Mouse (Mus musculus): ENCODE data around the gene B9d1. TPM values are rescaled to one million over a fixed set of nuclear protein-coding genes. Genes with fewer than 3 reads are reported as not detected.

The B9d1 gene
- polyA plus RNA-seq, 1 experiment from 2014 or later, result 36.7 TPM

DNA sequence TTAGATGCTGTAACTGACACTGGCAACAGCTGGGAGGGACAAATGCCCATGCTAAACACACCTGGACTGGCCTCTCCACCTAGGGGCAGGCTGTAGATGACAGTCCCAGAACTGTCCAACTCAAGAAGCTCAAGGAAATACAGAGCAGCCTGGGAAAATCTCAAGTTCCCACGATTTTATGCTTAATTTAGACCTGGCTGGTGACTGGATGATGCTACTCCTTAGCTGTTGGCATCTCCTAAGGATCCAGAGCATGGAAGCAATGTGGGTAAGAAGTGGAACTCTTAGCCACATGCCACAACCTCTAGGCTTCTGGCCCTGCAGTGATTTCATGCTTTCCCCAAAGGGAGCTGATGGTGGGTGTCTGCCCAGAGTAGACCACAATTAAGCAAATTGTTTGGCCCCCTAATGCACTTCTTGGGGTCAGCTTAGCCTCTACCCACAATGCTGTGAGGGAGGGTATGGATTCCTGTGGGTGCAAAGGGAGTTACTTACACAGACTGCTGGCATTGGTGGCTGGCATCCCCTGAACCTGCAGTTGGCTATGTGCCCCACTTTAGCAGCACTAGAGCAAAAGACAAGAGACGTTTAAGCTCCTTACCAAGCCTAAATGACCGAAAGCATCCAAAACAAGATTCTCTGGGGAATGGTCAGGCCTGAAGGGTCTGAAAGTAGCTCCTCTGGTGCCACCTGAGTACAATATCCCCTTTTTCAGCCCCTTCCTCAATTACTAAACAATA is 48.2 kb downstream of the B9d1 start:
- Histone ChIP-seq H3K27me3 (no peaks in the 10 kb centered on the region), H3K4me2 (replicated peaks) (no peak overlapping the region), H3K27ac (no peak overlapping the region), H3K4me1 (0 out of 2 replicates have a peak, but pooled peaks cover 4% of the 10 kb centered on the region), H3K9ac (no peak overlapping the region), H3K9me3 (no peaks in the 10 kb centered on the region), H3K36me3 (no peaks in the 10 kb centered on the region), H3K4me3 (no peak overlapping the region)
- WGBS, result 77% methylated on average over 3 of the region's 3 CpGs
- no peak for ATAC-seq (ENCODE audit: insufficient number of reproducible peaks, insufficient read depth, low FRiP score, low TSS enrichment)

DNA sequence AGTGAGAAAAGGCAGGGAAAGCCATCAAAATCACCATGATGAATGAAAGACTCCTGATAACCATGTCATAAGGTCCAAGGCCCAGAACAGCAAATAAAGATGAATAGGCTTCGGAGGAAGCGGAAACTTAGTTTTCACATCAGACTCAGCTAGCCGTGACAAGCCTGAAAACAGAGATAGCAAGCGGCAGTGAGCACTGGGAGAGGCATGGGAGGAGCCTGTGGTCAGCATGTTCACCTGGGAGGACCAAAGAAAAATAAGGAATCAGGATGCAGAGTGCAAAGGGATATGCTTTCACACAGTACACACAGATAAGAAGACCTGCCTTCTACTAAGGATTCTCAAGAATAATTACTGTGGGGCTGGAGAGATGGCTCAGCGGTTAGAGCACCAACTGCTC is 54.6 kb downstream of the B9d1 start:
- Histone ChIP-seq H3K9ac (no peak overlapping the region), H3K27ac (no peak overlapping the region), H3K4me3 (no peak overlapping the region), H3K4me2 (replicated peaks) (no peak overlapping the region), H3K4me1 (no peaks in the 10 kb centered on the region), H3K27me3 (no peaks in the 10 kb centered on the region), H3K36me3 (no peaks in the 10 kb centered on the region), H3K9me3 (no peaks in the 10 kb centered on the region)
- 91% methylated on average over 5 of the region's 5 CpGs for WGBS
- ATAC-seq (ENCODE audit: insufficient number of reproducible peaks, insufficient read depth, low FRiP score, low TSS enrichment), result no peak

DNA sequence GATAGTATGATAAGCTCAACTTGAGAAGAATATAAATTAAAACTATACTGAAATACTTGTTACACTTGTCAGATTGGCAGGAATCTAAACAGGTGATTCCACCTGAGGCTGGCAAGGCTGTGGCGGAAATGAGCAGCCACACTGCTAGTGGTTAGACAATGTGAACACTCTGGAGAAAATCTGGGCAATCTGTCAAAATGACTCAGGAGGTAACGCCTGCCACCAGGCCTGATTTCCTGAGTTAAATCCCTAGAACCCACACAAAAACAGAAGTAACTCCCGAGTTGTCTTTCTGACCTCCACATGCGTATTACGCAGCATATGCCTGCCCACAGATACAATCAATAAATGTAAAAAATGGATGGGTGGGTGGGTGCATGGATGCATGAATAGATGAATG is 57.5 kb downstream of the B9d1 start:
- Histone ChIP-seq H3K4me1 (no peaks in the 10 kb centered on the region), H3K9me3 (no peaks in the 10 kb centered on the region), H3K9ac (no peak overlapping the region), H3K27ac (no peak overlapping the region), H3K27me3 (no peaks in the 10 kb centered on the region), H3K36me3 (no peaks in the 10 kb centered on the region), H3K4me2 (replicated peaks) (no peak overlapping the region), H3K4me3 (no peak overlapping the region)
- 74% methylated on average over 5 of the region's 5 CpGs for WGBS
- ATAC-seq (ENCODE audit: insufficient number of reproducible peaks, insufficient read depth, low FRiP score, low TSS enrichment), result no peak

Other genes starting within 250 kb of the B9d1 start
- 22.7 and 23.8 TPM in 2 replicates for gene Aldh3a2, start 237.7 kb upstream of the B9d1 start, polyA plus RNA-seq (2016; fragmentation: Nextera tagmentation; extraction: Ambion mirVana)
- not detected in 2 replicates for gene Slc47a2, start 162.3 kb upstream of the B9d1 start, polyA plus RNA-seq (2016; fragmentation: Nextera tagmentation; extraction: Ambion mirVana)
- gene Slc47a1, start 126.8 kb upstream of the B9d1 start, polyA plus RNA-seq (2016; fragmentation: Nextera tagmentation; extraction: Ambion mirVana), result 0.10 and 0.23 TPM in 2 replicates
- gene Rnf112, start 51.0 kb upstream of the B9d1 start, polyA plus RNA-seq (2016; fragmentation: Nextera tagmentation; extraction: Ambion mirVana), result 1.6 and 2.5 TPM in 2 replicates
- 231 and 256 TPM in 2 replicates for gene Mfap4, start 19.7 kb upstream of the B9d1 start, polyA plus RNA-seq (2016; fragmentation: Nextera tagmentation; extraction: Ambion mirVana)
- 101 and 102 TPM in 2 replicates for gene Mapk7, start 10.7 kb upstream of the B9d1 start, polyA plus RNA-seq (2016; fragmentation: Nextera tagmentation; extraction: Ambion mirVana)
- gene Epn2, start 74.5 kb downstream of the B9d1 start, polyA plus RNA-seq (2016; fragmentation: Nextera tagmentation; extraction: Ambion mirVana), result 28.3 TPM in 2 replicates
- gene Grap, start 148.1 kb downstream of the B9d1 start, polyA plus RNA-seq (2016; fragmentation: Nextera tagmentation; extraction: Ambion mirVana), result 7.4 and 8.5 TPM in 2 replicates
- 1.5 and 1.9 TPM in 2 replicates for gene Fam83g, start 178.9 kb downstream of the B9d1 start, polyA plus RNA-seq (2016; fragmentation: Nextera tagmentation; extraction: Ambion mirVana)
- 0.09 TPM in 1 of 2 replicates, not detected in the other for gene Slc5a10, start 215.7 kb downstream of the B9d1 start, polyA plus RNA-seq (2016; fragmentation: Nextera tagmentation; extraction: Ambion mirVana)

All from embryonic facial prominence, embryonic 12.5 days (tissue).